Comparison of ENCODE assay signal across 8 mouse cellular contexts in genomic region chr8:119811925-119812324, GRCm38 (mm10). TPM values are rescaled to one million over a fixed set of nuclear protein-coding genes. Genes with fewer than 3 reads are reported as not detected.
DNase-seq lines count a peak whose midpoint lies in the region; ATAC-seq and TF ChIP-seq lines count a peak whose summit lies in the region.

No protein-coding gene starts in this region.

- H3K27ac ChIP-seq in gastrocnemius, adult 2 months = no peak overlapping the region

- intact Hi-C loops in gastrocnemius, adult 2 months (cut with DNase I) = no loop called here
- intact Hi-C loops in gastrocnemius, postnatal 36 days (cut with DNase I) = loop anchor here (1.0 kb wide), 1 partner anchor 18 kb away; no protein-coding TSS in a partner anchor

- H3K4me3 ChIP-seq in gastrocnemius, adult 2 months = no peak overlapping the region

- ATAC-seq in hematopoietic stem cell, adult 5-6 weeks (replicated peaks in 1 of 2; ENCODE audit: insufficient read depth in 1 of 2, low FRiP score in 2 of 2, low TSS enrichment in 1 of 2, low read depth in 1 of 2, poor library complexity in 2 of 2, severe bottlenecking in 2 of 2) = peak; percentile 25 to 46; a peak in 2 of 4 replicates
- ATAC-seq in megakaryocyte, adult 5-6 weeks (ENCODE audit: poor library complexity, severe bottlenecking) = peak; percentile 69

- DNase-seq in gastrocnemius, adult 2 months = no peak
- no peak for DNase-seq in gastrocnemius, postnatal 36 days
- peak; percentile 80 for DNase-seq in A20 (ENCODE audit: low read depth, low spot score)
- DNase-seq in cerebellum, postnatal 4 days (ENCODE audit: low spot score in 2 of 2) = no peak
- DNase-seq in testis, postnatal 14 days (ENCODE audit: low spot score) = no peak
- no peak for DNase-seq in adrenal gland, adult 2 months

- TF ChIP-seq CTCF in gastrocnemius, adult 2 months (IDR thresholded peaks at IDR 0.05) = peak; percentile 16; the same call in 1 of the 2 replicates

RNA-seq across cellular contexts. Expression of gene Cotl1, which starts 28.4 kb away (rescaled TPM):
- 1 to 10 TPM; 3.2 to 7.4 TPM for total RNA-seq in gastrocnemius, adult 2 months (2021)
- total RNA-seq in gastrocnemius, postnatal 36 days (2021) = 1 to 10 TPM; 4.8 to 6.6 TPM
- total RNA-seq in hematopoietic stem cell, adult 5-6 weeks (2017) = 84.9 and 161 TPM in 2 replicates
- total RNA-seq in megakaryocyte, adult 5-6 weeks (2015) = 526 and 619 TPM in 2 replicates
- total RNA-seq in megakaryocyte, adult 5-6 weeks (2017) = 490 and 532 TPM in 2 replicates
- total RNA-seq in adrenal gland, adult 2 months (2021) = 10 to 100 TPM; 45.4 to 50.4 TPM
- 156 TPM in 2 replicates for polyA plus RNA-seq in adrenal gland, adult 2 months (2012; rRNA removed)

RNA-seq across cellular contexts. Expression of gene Tldc1, which starts 33.7 kb away (rescaled TPM):
- total RNA-seq in gastrocnemius, adult 2 months (2021) = 1 to 10 TPM; 3.0 to 3.3 TPM
- total RNA-seq in gastrocnemius, postnatal 36 days (2021) = 1 to 10 TPM; 3.7 to 4.9 TPM
- total RNA-seq in hematopoietic stem cell, adult 5-6 weeks (2017) = 7.9 and 14.4 TPM in 2 replicates
- 2.2 and 2.6 TPM in 2 replicates for total RNA-seq in megakaryocyte, adult 5-6 weeks (2015)
- total RNA-seq in megakaryocyte, adult 5-6 weeks (2017) = 2.9 and 4.3 TPM in 2 replicates
- total RNA-seq in adrenal gland, adult 2 months (2021) = 10 to 100 TPM in 1 of 2 experiments, 1 to 10 TPM in 1; 8.4 to 12.7 TPM
- 13.0 and 13.2 TPM in 2 replicates for polyA plus RNA-seq in adrenal gland, adult 2 months (2012; rRNA removed)

RNA-seq across cellular contexts. Expression of gene Klhl36, which starts 50.1 kb away (rescaled TPM):
- total RNA-seq in gastrocnemius, adult 2 months (2021) = 1 to 10 TPM in 1 of 2 experiments, under 1 TPM in 1; 0.71 to 1.1 TPM
- 1 to 10 TPM; 1.0 to 1.4 TPM for total RNA-seq in gastrocnemius, postnatal 36 days (2021)
- total RNA-seq in hematopoietic stem cell, adult 5-6 weeks (2017) = 8.1 and 9.3 TPM in 2 replicates
- 2.7 and 5.5 TPM in 2 replicates for total RNA-seq in megakaryocyte, adult 5-6 weeks (2015)
- 8.5 and 9.2 TPM in 2 replicates for total RNA-seq in megakaryocyte, adult 5-6 weeks (2017)
- 10 to 100 TPM in 1 of 2 experiments, 1 to 10 TPM in 1; 4.3 to 11.3 TPM for total RNA-seq in adrenal gland, adult 2 months (2021)
- polyA plus RNA-seq in adrenal gland, adult 2 months (2012; rRNA removed) = 19.8 and 25.5 TPM in 2 replicates

Comparison
In these comparisons a context has a peak if more than half of its experiments do, and no peak if none do; other contexts are left out.
1. RNA of gene Cotl1, which starts 28.4 kb away (total RNA-seq): 490 to 619 TPM in megakaryocyte, adult 5-6 weeks, 84.9 to 161 TPM in hematopoietic stem cell, adult 5-6 weeks and 45.4 to 50.4 TPM in adrenal gland, adult 2 months; 3.2 to 7.4 TPM in gastrocnemius, adult 2 months and 4.8 to 6.6 TPM in gastrocnemius, postnatal 36 days; every median in the first group is over 4 times any median in the second.